Mouse (Mus musculus) 3T3-L1 (cell line): Measurements from ENCODE around the gene Gm11733.

Source experiments
- DNase-seq: peaks from one replicate; pipeline ENCODE4 v3.0.0-alpha.2; 2015; ENCODE audit warnings: low read depth, low spot score

Gene Gm11733

DNA sequence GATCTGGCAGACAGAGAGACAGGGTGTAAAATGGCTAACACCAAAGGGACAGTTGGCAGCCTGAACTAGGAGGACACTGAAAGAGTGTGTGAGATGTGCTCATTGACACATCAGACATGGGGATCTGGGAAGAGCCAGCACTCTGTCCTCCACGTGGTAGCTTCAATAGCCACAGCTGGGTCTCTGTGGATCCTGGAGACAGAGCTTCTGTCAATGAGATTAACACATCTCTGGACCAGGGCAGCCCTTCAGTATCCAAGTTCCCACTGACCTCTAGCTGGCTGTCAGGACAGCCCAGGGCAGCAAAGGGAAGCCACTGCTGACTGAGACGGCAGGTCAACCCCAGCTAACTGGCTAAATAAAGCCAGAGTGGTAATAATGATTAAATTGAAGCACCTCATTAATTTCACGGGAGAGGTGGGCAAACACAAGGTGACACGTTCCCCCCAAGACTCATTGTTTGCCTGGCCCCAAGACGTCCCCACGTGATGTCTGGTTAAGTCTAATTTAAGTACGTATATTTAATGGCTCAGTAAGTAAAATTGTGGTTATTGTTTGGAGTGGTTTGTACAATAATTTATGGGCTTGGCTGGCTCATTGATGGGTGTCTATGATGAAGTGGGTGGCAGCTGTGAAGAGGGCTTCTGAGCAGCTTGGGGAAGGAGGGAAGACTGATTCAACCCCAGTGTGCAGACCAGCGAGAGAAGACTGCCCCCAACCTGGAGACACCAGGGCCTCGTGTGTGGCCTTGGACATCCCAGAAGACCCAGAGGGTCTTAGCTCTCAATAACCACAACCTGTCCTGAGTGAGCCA, 51.5 kb downstream of the Gm11733 start:
- DNase-seq: peak; percentile 27

DNA sequence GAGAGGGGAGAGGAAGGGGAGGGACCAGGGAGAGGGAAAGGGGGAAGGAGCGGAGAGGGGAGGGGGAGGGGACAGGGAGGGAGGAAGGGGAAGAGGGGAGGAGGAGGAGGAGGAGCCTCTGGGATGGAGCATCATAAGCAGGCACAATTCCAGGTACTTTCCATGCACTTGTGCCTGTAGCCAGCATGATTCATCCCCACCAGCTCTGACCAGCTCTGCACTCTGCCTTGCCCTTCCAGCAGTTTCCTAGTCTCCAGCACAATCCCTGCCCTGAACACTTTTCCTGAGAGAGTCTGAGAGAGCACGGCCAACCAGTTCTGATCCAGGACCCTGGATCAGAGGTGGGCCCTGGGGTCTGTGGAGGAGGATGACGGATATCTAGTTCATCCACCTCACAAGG, 52.4 kb downstream of the Gm11733 start:
- peak; percentile 98 for DNase-seq
